Mouse (Mus musculus) adrenal gland, postnatal 0 days (tissue): ENCODE measurements around the gene Fermt2. TPM values are rescaled to one million over a fixed set of nuclear protein-coding genes. Genes with fewer than 3 reads are reported as not detected.

Source experiments
- polyA plus RNA-seq: library from polyadenylated mRNA; unstranded; fragments of >200 nt; fragmentation: Nextera tagmentation; extraction: Ambion mirVana; gene quantifications from 2 replicates; pipeline ENCODE4 v1.2.1, GENCODE M21; 2015

The Fermt2 gene
- polyA plus RNA-seq, result 114 and 131 TPM in 2 replicates

GRCm38 (mm10) chr14:45529411-45530363 is at the start of gene Fermt2:
Gene Fermt2 (minus strand): TSS chr14:45530118.

Other genes with a start within 250 kb of the Fermt2 start
- gene Ero1l, start 211.3 kb downstream of the Fermt2 start, polyA plus RNA-seq, result 23.1 and 33.6 TPM in 2 replicates
- 169 and 217 TPM in 2 replicates for gene Psmc6, start 200.3 kb downstream of the Fermt2 start, polyA plus RNA-seq
- gene Styx, start 179.0 kb downstream of the Fermt2 start, polyA plus RNA-seq, result 44.5 and 66.6 TPM in 2 replicates
- gene Gnpnat1, start 125.2 kb downstream of the Fermt2 start, polyA plus RNA-seq, result 46.3 and 55.0 TPM in 2 replicates
- gene Ddhd1, start 128.0 kb upstream of the Fermt2 start, polyA plus RNA-seq, result 3.6 and 4.4 TPM in 2 replicates